Mouse (Mus musculus) spleen, adult 12 weeks (tissue): ENCODE results near the gene Sept1.

Source experiments
- DNase-seq: peaks from one replicate; pipeline ENCODE4 v3.0.0; 2022; ENCODE audit warnings: low spot score

The Sept1 gene

GRCm38 (mm10) chr7:127232622-127233367 is at the start of gene Sept1, which contains the start of gene Zfp553:
TSS of gene Sept1 (minus strand) at chr7:127233130.
TSS of gene Zfp553 (plus strand) at chr7:127233061.
- DNase-seq = peak; percentile 80

- no peak for DNase-seq
Measured at GRCm38 (mm10) chr7:127282190-127282589, 49.3 kb upstream of the Sept1 start.

GRCm38 (mm10) chr7:127281114-127281513 is 48.2 kb upstream of the Sept1 start:
- DNase-seq = no peak

- no peak for DNase-seq
Measured at GRCm38 (mm10) chr7:127280092-127280491, 47.2 kb upstream of the Sept1 start.

DNA sequence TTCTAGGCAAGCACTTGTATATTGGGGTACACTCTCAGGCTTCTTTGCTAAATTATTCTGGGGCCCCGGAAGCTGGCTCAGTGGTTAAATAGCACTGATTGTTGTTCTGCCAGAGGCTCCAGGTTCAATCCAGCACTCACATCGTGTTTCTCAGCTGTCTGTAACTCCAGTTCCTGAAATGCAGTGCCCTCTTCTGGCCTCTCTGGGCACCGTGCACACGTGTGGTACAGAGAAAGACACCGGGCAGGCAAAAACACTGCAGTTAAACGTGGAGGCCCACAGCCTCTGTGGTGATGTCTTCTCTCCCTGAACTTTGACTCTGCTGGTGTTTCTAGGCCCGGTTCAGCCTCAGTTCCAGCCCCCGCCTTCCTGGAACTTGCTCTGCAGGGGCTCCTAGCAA is 45.4 kb upstream of the Sept1 start:
- peak; percentile 37 for DNase-seq

DNA sequence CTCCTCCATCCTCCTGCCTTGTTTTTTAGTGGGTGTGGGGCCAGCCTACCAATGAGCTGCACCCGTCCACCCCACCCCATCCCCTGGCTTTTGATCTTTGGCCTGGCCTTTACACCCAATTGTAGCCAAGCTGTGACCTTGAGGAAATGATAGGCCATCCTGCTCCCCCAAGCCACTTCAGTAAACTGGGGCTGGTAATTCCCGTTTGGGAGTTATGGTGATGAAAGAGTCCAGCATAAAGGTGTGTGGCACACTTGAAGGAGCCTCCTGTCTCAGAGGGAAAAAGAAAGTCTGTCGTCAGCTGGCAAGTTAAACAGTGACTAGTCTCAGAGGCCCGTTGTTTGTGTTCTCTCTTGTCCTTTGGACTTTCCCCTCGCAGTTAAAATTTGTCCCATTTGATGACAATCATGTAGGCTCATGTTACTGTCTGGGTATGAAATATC is 43.6 kb upstream of the Sept1 start:
- no peak for DNase-seq

GRCm38 (mm10) chr7:127273925-127274789 is 41.2 kb upstream of the Sept1 start, which contains the start of gene Sephs2:
TSS of gene Sephs2 (minus strand) at chr7:127274055.
- DNase-seq = peak; percentile 91

DNA sequence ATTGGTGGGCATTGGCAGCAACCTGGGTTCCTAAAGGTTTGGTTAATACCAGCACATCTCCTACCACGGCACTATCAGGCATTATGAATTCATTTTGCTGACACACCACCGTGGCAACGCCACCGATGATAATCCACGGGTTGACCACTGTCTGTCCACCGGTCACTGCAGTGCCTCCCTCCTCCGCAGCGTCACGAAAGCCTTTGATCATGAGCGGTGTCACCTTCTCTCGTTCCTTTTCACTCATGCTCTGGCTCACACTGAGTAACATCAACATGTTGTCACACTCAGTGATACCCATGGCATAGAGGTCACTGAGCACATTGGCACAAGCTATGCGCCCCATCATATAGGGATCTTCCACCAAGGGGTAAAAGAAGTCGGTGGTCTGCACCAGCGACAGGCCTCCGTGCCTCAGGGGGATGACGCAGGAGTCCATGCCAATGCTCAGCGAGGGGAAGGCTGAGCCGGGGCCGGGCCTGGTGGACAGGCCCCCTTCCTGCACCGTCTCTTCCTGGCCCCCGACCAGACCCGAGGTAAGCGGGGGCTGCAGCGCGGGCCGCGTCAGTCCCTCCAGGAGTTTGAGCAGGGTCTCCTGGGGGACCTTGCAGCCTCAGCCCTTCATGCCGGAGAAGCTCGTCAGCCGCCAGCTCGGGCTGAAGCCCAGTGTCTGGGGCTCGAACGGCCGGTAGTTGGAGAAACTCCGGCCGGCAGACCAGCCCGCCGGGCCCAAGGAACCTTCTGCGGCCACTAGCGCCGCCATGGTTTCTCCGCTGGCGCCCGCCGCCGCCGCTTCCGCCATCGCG is 40.4 kb upstream of the Sept1 start:
- no peak for DNase-seq

DNA sequence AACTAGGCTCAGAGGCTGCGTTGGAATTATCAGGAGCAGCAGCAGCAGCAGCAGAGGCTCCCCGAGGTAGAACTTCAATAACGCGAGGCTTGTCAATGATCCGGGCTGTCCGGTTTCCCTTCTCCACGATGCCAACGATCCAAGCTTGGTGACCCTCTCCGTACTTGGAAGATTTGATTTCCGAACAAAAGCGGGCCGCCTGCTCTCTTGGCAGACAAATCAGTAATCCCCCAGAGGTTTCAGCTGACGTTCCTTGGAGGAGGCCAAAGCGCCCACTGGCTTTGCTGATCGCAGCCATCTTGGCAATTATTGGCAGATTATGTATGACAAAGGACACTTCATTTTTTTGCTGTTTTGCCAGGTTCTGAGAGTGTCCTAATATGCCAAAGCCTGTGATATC is 39.6 kb upstream of the Sept1 start:
- no peak for DNase-seq

- DNase-seq = no peak
Measured at GRCm38 (mm10) chr7:127271093-127271492, 38.2 kb upstream of the Sept1 start.

GRCm38 (mm10) chr7:127270666-127271065 is 37.7 kb upstream of the Sept1 start:
- DNase-seq = no peak

DNA sequence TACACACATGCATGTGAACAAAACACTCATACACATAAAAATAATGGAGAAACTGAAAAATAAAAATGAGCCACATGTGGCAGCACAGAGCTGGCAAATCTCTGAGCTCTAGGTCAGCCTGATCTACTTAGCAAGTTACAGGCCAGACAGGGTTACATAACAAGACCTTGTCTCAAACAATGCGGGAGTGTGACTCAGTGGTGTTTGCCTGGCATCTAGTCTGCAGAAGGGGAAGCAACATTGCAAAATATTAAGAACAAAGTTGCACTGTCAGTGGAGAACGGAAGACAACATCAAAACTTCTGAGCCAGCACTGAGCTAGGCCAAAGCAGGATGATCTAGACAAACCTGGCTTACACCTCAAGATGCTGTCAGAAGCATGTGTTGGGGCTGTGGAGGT is 37.3 kb upstream of the Sept1 start:
- no peak for DNase-seq

DNA sequence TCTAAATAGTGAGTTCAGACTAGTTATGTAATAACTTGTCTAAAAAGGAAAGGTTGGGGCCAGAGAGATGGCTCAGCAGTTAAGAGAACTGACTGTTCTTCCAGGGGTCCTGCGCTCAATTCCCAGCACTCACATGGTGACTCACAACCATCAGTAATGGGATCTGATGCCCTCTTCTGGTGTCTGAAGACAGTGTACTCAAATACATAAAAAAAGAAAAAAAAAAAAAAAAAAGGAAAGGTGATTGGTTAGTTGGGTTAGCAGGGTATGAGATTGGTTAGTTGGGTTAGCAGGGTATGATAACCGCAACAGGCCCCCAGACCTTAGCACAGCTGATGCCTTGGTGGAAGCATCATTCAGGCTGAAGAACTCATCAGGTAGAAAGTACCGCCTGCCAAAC is 30.6 kb upstream of the Sept1 start:
- DNase-seq = no peak

GRCm38 (mm10) chr7:127262218-127262961 is 29.5 kb upstream of the Sept1 start:
- no peak for DNase-seq

DNA sequence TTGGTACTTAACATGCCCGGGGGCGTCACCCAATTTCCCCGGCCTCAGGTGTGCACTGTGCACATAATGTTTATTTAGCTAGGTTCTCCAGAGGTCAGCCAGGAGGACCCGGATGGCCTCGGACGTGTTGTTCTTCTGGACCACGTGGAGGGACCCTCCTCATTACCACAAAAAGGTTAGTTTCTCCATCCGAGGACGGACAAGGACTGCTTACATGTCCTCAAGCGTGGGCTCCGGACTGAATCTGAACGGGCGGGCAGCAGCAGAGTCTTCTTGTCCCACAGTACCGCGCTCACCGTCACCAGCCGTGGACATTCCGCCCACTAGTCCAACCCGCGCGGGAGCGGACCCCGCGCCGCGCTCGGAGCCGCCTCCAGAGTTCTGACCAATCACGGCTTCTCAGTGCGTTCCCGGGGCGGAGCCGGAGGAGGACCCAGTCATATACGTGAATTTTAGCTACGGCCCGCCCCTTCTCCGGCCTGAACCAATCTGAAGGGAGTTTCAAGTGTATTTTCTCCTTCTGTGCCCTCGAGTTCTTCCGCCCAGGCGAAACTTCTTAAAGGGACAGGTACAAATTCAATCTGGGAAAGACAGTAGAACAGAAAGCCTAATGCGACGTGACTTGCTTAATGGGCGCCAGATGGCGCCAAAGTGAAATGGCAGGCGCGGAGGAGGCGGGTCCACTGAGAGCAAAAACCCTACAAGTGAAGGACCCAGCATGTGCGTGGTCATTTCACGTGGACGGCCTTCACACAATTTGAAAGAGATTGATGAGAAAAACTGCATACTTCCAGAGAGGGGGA is 27.6 kb upstream of the Sept1 start, which contains the start of gene Dctpp1:
Dctpp1 (minus strand) TSS at position 401 of the 803 bp plus-strand sequence.
- peak; percentile 96 for DNase-seq

- DNase-seq = no peak
Measured at GRCm38 (mm10) chr7:127259186-127259905, 26.4 kb upstream of the Sept1 start.

DNA sequence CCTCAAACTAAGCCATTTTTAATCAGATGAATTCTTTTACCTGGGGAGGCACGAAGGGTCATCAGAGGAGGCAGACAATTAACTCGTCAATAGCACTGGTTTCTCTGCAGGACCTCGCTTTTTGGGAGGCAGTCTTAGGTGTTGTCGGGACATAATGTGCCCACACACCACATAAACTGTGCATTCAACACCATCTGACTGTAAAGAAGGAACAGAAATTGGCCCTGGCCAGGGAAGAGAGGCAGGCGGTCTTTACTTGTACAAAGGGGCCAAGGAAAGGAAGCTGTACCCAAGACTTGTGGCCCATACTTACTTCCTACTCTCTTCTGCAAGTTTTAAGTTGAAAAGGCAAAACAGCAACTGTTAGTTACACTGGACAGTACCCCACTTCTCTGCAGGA is 23.6 kb upstream of the Sept1 start:
- DNase-seq = no peak

GRCm38 (mm10) chr7:127255965-127256364 is 23.0 kb upstream of the Sept1 start:
- DNase-seq = no peak

DNA sequence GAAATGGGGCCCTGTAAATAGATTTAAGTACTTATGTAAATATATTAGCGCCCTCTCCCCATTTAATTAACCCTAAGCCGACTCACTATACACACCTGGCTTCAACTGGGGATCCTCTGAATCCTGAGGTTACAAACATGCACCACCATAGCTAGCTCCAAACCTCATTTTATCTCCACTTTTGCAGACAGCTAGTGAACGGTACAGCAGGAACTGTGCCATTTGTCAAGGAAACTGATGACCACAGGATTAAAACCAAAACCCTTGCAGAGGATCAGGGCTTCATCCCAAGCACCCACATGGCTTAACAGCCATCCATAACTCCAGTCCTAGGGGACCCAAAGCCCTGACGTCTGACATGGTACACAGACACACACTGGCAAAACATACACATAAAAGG is 22.1 kb upstream of the Sept1 start:
- DNase-seq = no peak
